Mouse (Mus musculus): ENCODE measurements around the gene Rasal3.

The Rasal3 gene

DNA sequence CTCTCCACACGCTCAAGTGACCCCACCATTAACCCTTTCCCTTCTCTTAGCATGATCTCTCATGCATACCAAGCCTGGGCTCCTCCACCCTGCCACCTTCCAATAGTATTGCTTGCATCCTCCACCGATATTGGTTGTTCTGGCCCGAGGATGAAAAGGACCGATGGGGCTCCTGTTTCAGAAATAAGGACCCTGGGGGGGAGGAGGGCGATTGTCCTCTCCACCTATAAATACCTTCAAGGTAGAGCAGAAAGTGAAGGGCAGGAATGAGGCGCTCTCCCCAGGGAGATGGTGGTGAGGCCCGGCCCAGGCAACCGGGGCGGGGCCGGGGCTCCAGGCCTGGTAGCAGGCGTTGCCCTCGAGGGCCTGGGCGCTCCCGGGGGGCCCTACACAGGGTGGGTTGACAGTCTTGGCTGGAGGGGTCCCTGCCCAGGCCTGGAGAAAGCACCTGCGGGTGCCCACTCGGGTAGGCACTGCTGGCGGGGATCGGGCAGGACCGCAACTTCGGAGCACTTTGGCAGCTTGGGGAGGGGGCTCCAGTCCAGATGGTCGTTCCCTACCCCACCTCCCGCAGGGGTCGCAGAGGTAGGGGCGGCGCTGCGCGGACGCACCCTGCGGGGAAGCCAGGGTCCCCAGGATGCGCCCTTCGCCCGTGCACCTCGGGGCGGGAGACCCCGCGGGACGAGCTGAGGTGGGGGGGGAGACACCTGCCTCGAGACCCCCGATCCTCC is 14.8 kb downstream of the Rasal3 start:
- peak; percentile 23 for DNase-seq (ENCODE audit: low spot score)

DNA sequence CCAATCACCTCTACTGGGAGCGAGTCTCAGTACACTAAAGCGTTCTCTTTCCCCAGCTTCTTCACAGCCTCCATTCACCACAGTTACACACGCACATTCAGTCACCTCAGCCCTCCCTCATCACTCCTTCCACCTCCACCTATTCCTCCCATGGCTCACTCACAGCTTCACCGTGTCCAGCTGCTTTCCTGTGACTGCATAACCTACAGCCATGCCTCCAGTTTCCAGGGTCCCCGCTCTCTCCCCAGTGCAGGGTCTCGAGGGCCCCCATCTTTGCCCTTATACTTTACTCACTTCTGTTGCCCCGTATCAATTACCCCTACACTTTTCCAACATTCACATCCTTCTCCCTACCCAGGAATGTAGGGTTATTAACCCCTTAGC is 15.4 kb downstream of the Rasal3 start:
- no peak for DNase-seq (ENCODE audit: low spot score)

DNA sequence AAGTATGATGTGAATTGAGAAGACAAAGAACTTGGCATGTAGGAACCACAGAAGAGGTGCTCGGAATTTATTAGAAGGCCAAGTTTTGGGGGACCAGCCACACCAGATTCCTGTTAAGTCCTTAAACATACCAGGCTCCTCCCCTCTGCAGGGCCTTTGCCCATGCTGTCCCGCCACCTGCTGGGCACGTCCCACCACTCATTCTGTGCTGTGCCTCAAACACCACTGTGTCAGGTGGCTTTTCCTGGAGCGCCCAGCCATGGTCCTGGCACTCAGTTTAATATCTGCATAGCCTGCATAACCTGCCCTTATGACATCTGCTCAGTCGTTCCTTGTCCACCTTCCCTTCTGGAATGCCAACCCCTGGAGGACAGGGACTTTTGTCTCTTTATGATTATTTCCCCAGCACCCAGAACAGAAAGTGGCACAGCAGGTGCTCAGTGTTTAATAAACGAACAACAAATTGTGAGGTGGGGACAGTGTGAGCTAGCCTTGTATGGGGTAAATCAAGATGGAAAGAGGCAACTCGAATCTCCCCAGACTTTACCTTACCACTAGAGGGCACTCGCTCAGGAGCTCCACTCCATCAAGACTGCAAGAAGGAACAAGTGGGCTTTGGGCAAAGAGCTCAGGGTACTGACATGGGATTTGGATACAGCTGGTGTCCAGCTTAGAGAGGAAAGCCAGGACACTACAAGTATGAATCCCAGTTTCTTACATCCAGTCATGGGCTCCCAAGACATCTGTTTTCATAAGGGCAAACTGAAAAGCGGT is 16.5 kb downstream of the Rasal3 start:
- DNase-seq (ENCODE audit: low spot score) = peak; percentile 43

GRCm38 (mm10) chr17:32383661-32384060 is 19.7 kb downstream of the Rasal3 start:
- DNase-seq (ENCODE audit: low spot score) = no peak

GRCm38 (mm10) chr17:32382576-32382975 is 20.8 kb downstream of the Rasal3 start:
- DNase-seq (ENCODE audit: low spot score) = no peak

- DNase-seq (ENCODE audit: low spot score) = no peak
Observed at GRCm38 (mm10) chr17:32378786-32379185, 24.6 kb downstream of the Rasal3 start.

GRCm38 (mm10) chr17:32377137-32377536 is 26.2 kb downstream of the Rasal3 start:
- DNase-seq (ENCODE audit: low spot score) = no peak

DNA sequence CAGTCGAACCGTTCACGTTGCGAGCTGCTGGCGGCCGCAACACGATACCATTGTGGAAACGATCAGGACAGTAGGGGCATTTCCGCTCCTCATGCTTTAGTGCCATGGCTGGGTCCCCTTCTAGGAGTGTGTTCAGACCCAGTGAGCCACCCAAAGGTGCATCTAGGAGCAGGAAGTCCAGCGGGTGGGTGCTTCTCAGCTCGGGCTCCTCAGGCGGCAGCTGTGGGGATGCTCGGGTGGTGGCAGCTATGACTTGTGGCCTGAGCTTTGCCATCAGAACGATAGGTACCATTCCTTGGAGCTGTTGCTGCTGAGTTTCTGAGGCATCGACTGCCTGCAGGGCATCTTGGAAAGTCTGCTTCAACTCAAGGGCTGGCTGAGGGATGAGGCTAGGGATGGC is 26.9 kb downstream of the Rasal3 start:
- DNase-seq (ENCODE audit: low spot score) = no peak

GRCm38 (mm10) chr17:32368991-32369578 is 34.3 kb downstream of the Rasal3 start:
- DNase-seq (ENCODE audit: low spot score) = no peak

- DNase-seq (ENCODE audit: low spot score) = no peak
Observed at GRCm38 (mm10) chr17:32367706-32368105, 35.7 kb downstream of the Rasal3 start.

DNA sequence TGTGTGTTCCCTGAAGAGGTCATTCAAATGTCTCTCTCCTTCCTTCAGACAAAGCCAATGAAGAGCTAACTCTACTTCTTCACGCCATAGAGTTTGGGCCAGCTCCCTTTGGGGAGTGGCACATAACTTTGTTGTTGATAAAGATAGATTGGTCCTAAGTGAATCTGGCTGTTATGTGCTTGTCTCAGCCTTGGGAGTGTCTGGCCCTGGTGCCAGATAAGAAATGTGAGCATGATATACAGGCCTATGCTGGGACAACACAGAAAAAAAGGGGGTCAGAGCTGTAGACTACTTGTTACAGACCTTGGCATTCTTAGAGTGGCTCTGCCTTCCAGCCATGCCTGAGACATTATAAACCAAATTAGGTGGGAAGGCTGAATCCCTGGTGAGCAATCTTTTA is 38.1 kb downstream of the Rasal3 start:
- no peak for DNase-seq (ENCODE audit: low spot score)

- no peak for DNase-seq (ENCODE audit: low spot score)
Observed at GRCm38 (mm10) chr17:32364850-32365249, 38.5 kb downstream of the Rasal3 start.

GRCm38 (mm10) chr17:32364331-32364730 is 39.1 kb downstream of the Rasal3 start:
- peak; percentile 85 for DNase-seq (ENCODE audit: low spot score)

GRCm38 (mm10) chr17:32363821-32364301 is 39.5 kb downstream of the Rasal3 start:
- no peak for DNase-seq (ENCODE audit: low spot score)

DNA sequence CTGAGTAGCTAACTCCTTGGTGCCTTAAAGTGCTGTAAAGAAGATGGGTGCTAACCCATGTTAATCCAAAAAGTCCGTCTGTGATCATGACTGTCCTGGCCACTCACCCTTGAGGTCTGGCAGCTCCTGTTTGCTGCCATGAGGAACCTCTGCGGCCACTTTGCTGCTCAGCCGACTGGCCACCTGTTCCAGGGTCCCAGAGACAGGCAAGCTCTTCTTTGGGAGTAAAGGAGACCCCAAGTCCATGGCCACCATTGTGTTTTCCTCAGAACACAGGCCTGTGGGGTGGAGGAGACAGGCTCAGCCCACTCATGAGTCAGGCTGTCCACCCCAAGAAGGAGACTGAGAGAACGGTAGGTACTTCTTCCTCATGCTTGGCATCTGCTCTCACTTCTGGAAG is 40.7 kb downstream of the Rasal3 start:
- no peak for DNase-seq (ENCODE audit: low spot score)

GRCm38 (mm10) chr17:32359928-32360327 is 43.5 kb downstream of the Rasal3 start:
- no peak for DNase-seq (ENCODE audit: low spot score)

DNA sequence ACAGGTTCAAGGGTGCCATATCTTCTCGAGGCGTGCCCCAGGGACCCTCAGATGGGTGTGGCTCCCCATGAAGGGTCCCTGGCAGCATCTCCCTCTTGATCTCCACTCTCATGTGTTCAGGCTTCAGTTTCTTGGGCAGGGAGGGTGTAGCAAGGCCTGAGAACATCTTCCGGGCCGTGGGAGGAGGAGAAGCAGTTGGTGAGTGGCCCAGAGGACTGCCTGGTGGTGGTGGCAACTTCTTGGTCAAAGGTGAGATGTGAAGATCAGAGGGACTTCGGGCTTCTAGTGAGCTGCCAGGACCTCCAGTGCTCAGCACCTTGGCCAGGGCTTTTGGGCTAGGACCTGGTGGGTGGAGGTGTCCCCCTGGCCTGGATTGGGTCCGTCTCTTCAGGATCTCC is 44.4 kb downstream of the Rasal3 start:
- DNase-seq (ENCODE audit: low spot score) = no peak

- DNase-seq (ENCODE audit: low spot score) = no peak
Observed at GRCm38 (mm10) chr17:32358192-32358942, 45.0 kb downstream of the Rasal3 start.

- DNase-seq (ENCODE audit: low spot score) = no peak
Observed at GRCm38 (mm10) chr17:32356766-32357760, 46.3 kb downstream of the Rasal3 start.

DNA sequence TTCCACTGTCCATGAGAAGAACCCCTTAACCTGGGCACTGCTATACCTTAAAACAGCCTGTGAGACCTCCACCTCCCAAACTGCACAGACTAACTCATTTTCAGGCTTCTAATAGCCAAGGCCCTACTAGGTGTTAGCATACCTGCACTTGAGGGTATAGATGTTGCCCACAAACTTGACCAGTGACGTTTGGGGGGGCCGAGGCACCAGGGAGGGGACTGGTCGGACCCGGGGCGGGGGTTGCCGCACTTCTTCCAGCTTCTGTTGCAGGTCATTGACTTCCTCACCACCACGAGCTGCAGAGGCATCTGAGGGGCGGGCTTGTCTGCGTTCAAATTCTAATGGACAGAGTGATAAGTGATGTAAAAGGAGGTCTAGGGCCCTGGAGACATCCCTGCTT is 47.1 kb downstream of the Rasal3 start:
- DNase-seq (ENCODE audit: low spot score) = no peak

DNA sequence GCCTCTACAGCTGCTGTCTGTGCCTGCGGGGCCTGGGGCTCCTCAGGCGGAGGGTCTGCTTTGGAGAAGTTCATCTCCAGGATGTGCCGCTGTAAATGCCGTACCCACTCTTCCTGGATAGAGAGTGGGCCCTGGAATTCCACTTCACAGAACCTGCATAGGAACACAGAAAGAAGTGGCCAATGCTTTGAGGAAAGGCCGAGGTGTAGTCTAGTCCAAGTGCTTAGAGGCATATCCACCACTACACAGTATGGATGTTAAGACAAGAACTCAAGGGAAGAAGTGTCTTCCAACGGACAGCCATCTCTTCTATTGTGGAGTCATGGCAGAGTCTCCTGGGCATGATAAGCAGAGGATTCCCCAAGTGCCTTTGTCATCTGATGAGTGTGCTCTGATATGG is 48.4 kb downstream of the Rasal3 start:
- DNase-seq (ENCODE audit: low spot score) = no peak

Data from lung, postnatal 25 days (tissue).